Mouse (Mus musculus) bone marrow, adult 2 months (tissue): ENCODE data around the gene Spata22.

ENCODE experiments used
- CTCF ChIP-seq: fragments of 200-500 bp; IDR thresholded peaks from 2 replicates; pipeline ENCODE4 v1.5.1; 2011; ENCODE audit warnings: low read length, control low read depth; ENCODE audit not compliant: control insufficient read depth, insufficient read depth
- POLR2A ChIP-seq: fragments of 200-500 bp; IDR thresholded peaks from 2 replicates; pipeline ENCODE4 v1.6.1; 2011; ENCODE audit warnings: low read depth, mild to moderate bottlenecking, control low read depth, low read length, borderline replicate concordance; ENCODE audit not compliant: control insufficient read depth

GRCm38 (mm10) chr11:73395374-73395773 is 65.8 kb downstream of the Spata22 start:
- TF ChIP-seq CTCF: no peak
- TF ChIP-seq POLR2A: no peak
